Mouse (Mus musculus): ENCODE measurements around the gene Paox. TPM values are rescaled to one million over a fixed set of nuclear protein-coding genes. Genes with fewer than 3 reads are reported as not detected.

The Paox gene
- polyA plus RNA-seq, 1 experiment = 8.7 TPM

- 3% methylated on average over 28 of the region's 28 CpGs for WGBS
- Histone ChIP-seq H3K4me3 (ENCODE audit: extremely low read depth, insufficient read depth, insufficient read length) (peak within 1 kb of the TSS; percentile 80), H3K27ac (ENCODE audit: insufficient read depth, low read length) (peak within 1 kb of the TSS; percentile 61), H3K4me1 (ENCODE audit: control insufficient read depth, insufficient read depth, insufficient read length) (peaks cover 8% of the 10 kb centered on the region; the same call in 1 of the 2 replicates), H3K36me3 (ENCODE audit: control insufficient read depth, insufficient read depth, low read length) (peaks cover 6% of the 10 kb centered on the region; the same call in 1 of the 2 replicates), H3K27me3 (ENCODE audit: control insufficient read depth, insufficient read depth, low read length) (no peaks in the 10 kb centered on the region)
- TF ChIP-seq CTCF (IDR thresholded peaks at IDR 0.05; ENCODE audit: extremely low read depth, insufficient read depth, insufficient read length, insufficient replicate concordance) = no peak
- TF ChIP-seq POLR2A (IDR thresholded peaks at IDR 0.05; ENCODE audit: low read depth, low read length) = peak; percentile 64; the same call in 1 of the 2 replicates
- DNase-seq (ENCODE audit: low read depth in 1 of 2, low spot score in 2 of 2) = peak; percentile 75 to 88
These were observed 893 bp downstream of the Paox start, which contains the start of gene Echs1 for GRCm38 (mm10) chr7:140116329-140117054. Gene Echs1, minus strand, starts transcription at chr7:140116476.

- H3K36me3 ChIP-seq (ENCODE audit: control insufficient read depth, insufficient read depth, low read length) = no peaks in the 10 kb centered on the region
- 95% methylated on average over 2 of the region's 2 CpGs for WGBS
- H3K4me3 ChIP-seq (ENCODE audit: extremely low read depth, insufficient read depth, insufficient read length) = no peak overlapping the region
- DNase-seq (ENCODE audit: low read depth in 1 of 2, low spot score in 2 of 2) = no peak
- TF ChIP-seq POLR2A (IDR thresholded peaks at IDR 0.05; ENCODE audit: low read depth, low read length) (no peak), CTCF (IDR thresholded peaks at IDR 0.05; ENCODE audit: extremely low read depth, insufficient read depth, insufficient read length, insufficient replicate concordance) (no peak)
- no peak overlapping the region for H3K27ac ChIP-seq (ENCODE audit: insufficient read depth, low read length)
- no peaks in the 10 kb centered on the region for H3K27me3 ChIP-seq (ENCODE audit: control insufficient read depth, insufficient read depth, low read length)
- peaks cover 7% of the 10 kb centered on the region; the same call in 1 of the 2 replicates for H3K4me1 ChIP-seq (ENCODE audit: control insufficient read depth, insufficient read depth, insufficient read length)
These were observed 4.9 kb downstream of the Paox start for GRCm38 (mm10) chr7:140120484-140120883.

GRCm38 (mm10) chr7:140121338-140121910, 5.8 kb downstream of the Paox start:
- no peaks in the 10 kb centered on the region for H3K27me3 ChIP-seq (ENCODE audit: control insufficient read depth, insufficient read depth, low read length)
- no peak for DNase-seq (ENCODE audit: low read depth in 1 of 2, low spot score in 2 of 2)
- whole genome bisulfite sequencing = 81% methylated on average over 13 of the region's 13 CpGs
- no peaks in the 10 kb centered on the region for H3K36me3 ChIP-seq (ENCODE audit: control insufficient read depth, insufficient read depth, low read length)
- H3K4me3 ChIP-seq (ENCODE audit: extremely low read depth, insufficient read depth, insufficient read length) = no peak overlapping the region
- TF ChIP-seq POLR2A (IDR thresholded peaks at IDR 0.05; ENCODE audit: low read depth, low read length) = no peak
- no peak for TF ChIP-seq CTCF (IDR thresholded peaks at IDR 0.05; ENCODE audit: extremely low read depth, insufficient read depth, insufficient read length, insufficient replicate concordance)
- H3K4me1 ChIP-seq (ENCODE audit: control insufficient read depth, insufficient read depth, insufficient read length) = peaks cover 6% of the 10 kb centered on the region; the same call in 1 of the 2 replicates
- no peak overlapping the region for H3K27ac ChIP-seq (ENCODE audit: insufficient read depth, low read length)

DNA sequence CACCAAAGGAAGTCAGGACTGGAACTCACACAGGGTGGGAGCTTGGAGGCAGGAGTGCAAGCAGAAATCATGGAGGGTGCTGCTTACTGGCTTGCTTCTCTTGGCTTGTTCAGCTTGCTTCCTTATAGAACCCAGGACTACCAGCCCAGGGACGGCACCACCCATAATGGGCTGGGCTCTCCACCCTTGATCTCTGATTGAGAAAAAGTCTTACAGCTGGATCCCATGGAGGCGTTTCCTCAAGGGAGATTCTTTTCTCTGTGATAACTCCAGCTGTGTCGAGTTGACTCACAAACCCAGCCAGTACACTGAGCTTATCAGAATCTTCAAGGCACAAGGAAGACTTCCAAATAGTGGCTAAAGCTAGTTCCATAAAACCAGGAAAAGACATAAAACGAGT, 7.2 kb downstream of the Paox start:
- Histone ChIP-seq H3K27ac (ENCODE audit: insufficient read depth, low read length) (no peak overlapping the region), H3K4me1 (ENCODE audit: control insufficient read depth, insufficient read depth, insufficient read length) (no peaks in the 10 kb centered on the region; the same call in 1 of the 2 replicates), H3K27me3 (ENCODE audit: control insufficient read depth, insufficient read depth, low read length) (no peaks in the 10 kb centered on the region), H3K36me3 (ENCODE audit: control insufficient read depth, insufficient read depth, low read length) (no peaks in the 10 kb centered on the region), H3K4me3 (ENCODE audit: extremely low read depth, insufficient read depth, insufficient read length) (no peak overlapping the region)
- DNase-seq (ENCODE audit: low read depth in 1 of 2, low spot score in 2 of 2) = no peak
- WGBS = 60% methylated on average over 4 of the region's 4 CpGs
- no peak for TF ChIP-seq CTCF (IDR thresholded peaks at IDR 0.05; ENCODE audit: extremely low read depth, insufficient read depth, insufficient read length, insufficient replicate concordance)
- no peak for TF ChIP-seq POLR2A (IDR thresholded peaks at IDR 0.05; ENCODE audit: low read depth, low read length)

DNA sequence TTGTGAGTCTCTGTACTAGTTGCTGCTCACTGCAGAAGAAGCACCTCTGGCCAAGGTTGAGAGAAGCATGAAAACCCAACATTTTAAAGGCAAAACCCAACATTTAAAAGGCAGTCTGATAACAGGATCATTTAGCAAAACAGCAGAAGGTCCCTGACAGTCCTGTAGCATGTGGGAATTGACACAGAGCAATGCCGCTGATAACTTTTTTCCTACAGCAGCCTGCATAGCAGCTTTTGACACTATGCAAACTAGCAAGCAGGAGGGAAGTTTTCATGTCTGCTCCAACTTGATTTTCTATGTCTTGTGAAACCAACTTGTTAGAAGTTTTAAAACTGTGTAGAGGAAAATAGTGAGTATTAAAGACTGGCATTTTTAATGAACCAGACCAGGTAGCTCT, 8.8 kb downstream of the Paox start:
- no peak overlapping the region for H3K4me3 ChIP-seq (ENCODE audit: extremely low read depth, insufficient read depth, insufficient read length)
- WGBS = 89% methylated on average over 1 of the region's 1 CpGs
- TF ChIP-seq CTCF (IDR thresholded peaks at IDR 0.05; ENCODE audit: extremely low read depth, insufficient read depth, insufficient read length, insufficient replicate concordance) = no peak
- no peaks in the 10 kb centered on the region for H3K36me3 ChIP-seq (ENCODE audit: control insufficient read depth, insufficient read depth, low read length)
- no peak for DNase-seq (ENCODE audit: low read depth in 1 of 2, low spot score in 2 of 2)
- H3K27ac ChIP-seq (ENCODE audit: insufficient read depth, low read length) = no peak overlapping the region
- no peaks in the 10 kb centered on the region for H3K27me3 ChIP-seq (ENCODE audit: control insufficient read depth, insufficient read depth, low read length)
- H3K4me1 ChIP-seq (ENCODE audit: control insufficient read depth, insufficient read depth, insufficient read length) = no peaks in the 10 kb centered on the region; the same call in 1 of the 2 replicates

DNA sequence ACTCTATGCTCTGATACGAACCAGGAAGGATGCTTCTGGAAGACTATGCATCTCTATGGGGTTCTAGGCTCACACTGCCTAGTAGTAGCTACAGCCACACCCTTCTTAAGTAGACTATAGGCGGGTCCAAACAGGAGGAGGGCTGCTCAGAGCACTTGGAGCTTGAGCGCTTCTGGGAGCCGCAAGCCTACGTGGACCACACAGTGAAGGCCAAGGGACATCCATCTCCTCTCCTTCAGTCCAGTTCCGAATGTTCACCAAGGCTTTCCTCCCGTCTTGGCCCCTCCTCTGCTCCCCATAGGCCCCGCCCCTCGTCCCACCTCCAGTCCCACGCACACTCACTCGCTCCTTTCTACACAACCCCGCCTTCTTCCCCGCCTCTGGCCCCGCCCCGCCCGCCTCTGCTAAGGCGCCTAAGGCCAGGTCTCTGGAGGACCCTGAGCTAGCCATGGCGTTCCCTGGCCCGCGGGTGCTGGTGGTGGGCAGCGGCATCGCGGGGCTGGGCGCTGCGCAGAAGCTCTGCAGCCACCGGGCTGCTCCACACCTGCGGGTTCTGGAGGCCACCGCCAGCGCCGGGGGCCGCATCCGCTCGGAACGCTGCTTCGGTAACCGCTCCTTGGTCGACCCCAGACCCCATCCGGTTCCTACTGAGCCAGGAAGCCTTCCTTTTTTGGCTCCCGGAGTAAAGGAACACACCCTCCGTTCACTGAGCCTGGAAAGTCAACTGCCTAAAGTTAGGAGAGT, 9.9 kb downstream of the Paox start:
- Histone ChIP-seq H3K36me3 (ENCODE audit: control insufficient read depth, insufficient read depth, low read length) (no peaks in the 10 kb centered on the region), H3K27me3 (ENCODE audit: control insufficient read depth, insufficient read depth, low read length) (no peaks in the 10 kb centered on the region), H3K27ac (ENCODE audit: insufficient read depth, low read length) (no peak overlapping the region), H3K4me1 (ENCODE audit: control insufficient read depth, insufficient read depth, insufficient read length) (no peaks in the 10 kb centered on the region; the same call in 1 of the 2 replicates), H3K4me3 (ENCODE audit: extremely low read depth, insufficient read depth, insufficient read length) (peak overlapping the region; percentile 73)
- 2% methylated on average over 40 of the region's 40 CpGs for WGBS
- TF ChIP-seq CTCF (IDR thresholded peaks at IDR 0.05; ENCODE audit: extremely low read depth, insufficient read depth, insufficient read length, insufficient replicate concordance) (no peak), POLR2A (IDR thresholded peaks at IDR 0.05; ENCODE audit: low read depth, low read length) (0 out of 2 replicates have a peak, but pooled peaks have one; percentile 10)
- DNase-seq (ENCODE audit: low read depth in 1 of 2, low spot score in 2 of 2) = peak; percentile 65 to 92
